Mouse (Mus musculus): ENCODE measurements around the gene Nfatc2. TPM values are rescaled to one million over a fixed set of nuclear protein-coding genes. Genes with fewer than 3 reads are reported as not detected.

Nfatc2 gene
- total RNA-seq, 4 experiments from 2014 or later = 9.8 to 19.2 (median 16.3) TPM

DNA sequence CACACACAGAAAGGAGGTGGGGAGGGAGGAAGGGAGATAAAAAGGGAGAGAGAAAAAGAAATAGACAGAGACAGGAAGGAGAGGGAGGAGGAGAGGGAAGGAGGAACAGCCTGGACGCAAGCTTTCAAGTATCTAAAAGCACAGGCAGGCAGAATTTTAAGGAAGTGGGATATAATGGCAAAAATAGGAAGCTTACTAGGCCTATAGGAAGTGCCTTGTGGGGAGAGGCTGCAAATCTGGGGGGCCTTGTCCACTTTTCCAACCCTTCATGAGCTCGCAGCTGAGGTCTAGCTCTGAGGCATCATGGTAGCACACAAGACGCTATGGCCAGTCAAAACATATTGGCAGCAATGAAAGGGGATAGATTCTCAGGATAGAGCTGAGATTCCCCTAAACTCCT, 22.3 kb downstream of the Nfatc2 start:
- DNase-seq (ENCODE audit: low spot score) = no peak

DNA sequence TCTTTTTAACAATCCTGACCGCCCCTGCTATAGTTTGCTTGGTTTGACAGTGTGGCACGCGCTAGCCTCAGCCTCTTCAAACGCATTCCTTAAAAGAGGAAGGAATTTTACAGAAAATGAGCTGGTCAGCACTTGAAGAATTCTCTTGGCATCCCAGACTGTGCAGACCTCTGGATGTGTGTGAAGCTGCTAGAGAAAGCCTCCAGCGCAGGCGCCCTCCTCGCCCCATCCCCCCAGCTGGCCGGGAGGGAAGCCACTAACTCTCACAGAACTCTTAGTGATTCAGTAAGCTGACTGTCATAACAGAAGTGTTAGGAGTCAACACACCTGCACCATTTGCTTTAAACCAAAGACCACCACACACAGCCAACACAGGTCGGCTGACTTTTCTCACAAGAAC, 23.3 kb downstream of the Nfatc2 start:
- DNase-seq (ENCODE audit: low spot score) = no peak

- DNase-seq (ENCODE audit: low spot score) = no peak
These were observed 24.1 kb downstream of the Nfatc2 start for GRCm38 (mm10) chr2:168577381-168577780.

- no peak for DNase-seq (ENCODE audit: low spot score)
These were observed 25.6 kb downstream of the Nfatc2 start for GRCm38 (mm10) chr2:168575834-168576233.

DNA sequence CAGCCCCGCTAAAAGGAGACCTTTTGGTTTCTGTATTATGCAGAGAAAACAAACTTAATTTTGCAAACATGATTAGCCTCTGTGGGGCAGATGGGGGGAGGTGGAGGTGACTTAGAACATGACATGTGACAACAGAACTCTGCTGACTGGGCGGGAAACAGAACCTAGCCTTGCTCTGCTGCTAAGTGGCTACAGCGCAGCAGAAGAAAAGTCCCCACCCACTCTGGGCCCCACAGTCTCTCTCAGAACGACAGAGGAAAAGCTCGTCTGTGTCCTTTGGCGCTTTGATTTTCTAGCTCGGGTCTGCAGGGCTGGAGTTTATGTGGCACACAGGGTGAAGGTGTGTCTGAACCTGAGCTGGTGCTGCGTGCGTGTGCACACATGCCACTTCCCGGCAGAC, 26.5 kb downstream of the Nfatc2 start:
- DNase-seq (ENCODE audit: low spot score) = no peak

DNA sequence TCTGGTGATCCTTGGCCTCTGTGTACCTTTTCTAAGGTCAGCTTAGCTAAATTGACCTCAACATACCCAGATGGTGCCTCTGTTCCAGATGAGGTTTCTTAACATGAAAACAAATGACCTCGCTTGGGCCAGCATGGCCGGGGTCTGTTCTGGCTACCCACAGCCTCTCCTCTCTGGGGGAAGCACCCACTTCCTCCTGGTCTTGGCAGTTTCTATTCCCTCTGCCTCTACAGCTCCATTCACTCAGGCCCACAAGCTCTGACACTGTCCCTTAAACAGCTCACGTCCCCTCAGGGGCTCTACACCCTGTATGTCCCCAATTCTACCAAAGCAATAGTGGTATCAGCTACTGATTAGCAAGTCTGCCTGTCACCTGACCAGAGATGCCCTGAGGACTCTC, 27.6 kb downstream of the Nfatc2 start:
- DNase-seq (ENCODE audit: low spot score) = no peak

DNA sequence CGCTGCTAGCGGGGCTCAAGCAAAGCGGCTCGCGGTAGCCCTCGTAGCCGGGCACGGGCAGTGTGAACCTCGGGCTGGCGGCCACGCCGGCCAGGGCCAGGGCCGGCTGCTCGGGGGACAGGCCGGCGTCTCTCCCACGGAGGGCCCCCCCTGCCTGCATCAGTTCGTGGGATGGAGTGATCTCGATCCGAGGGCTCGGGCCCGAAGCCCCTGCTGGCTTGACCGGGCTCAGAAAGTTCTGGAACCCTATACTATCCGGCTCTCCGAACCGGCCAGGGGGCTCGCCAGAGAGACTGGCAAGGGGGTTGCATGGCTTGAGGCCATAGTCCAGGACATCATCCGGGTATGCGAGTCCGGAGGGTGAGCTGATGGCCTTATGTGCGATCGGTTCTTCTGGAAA, 30.2 kb downstream of the Nfatc2 start:
- no peak for DNase-seq (ENCODE audit: low spot score)

DNA sequence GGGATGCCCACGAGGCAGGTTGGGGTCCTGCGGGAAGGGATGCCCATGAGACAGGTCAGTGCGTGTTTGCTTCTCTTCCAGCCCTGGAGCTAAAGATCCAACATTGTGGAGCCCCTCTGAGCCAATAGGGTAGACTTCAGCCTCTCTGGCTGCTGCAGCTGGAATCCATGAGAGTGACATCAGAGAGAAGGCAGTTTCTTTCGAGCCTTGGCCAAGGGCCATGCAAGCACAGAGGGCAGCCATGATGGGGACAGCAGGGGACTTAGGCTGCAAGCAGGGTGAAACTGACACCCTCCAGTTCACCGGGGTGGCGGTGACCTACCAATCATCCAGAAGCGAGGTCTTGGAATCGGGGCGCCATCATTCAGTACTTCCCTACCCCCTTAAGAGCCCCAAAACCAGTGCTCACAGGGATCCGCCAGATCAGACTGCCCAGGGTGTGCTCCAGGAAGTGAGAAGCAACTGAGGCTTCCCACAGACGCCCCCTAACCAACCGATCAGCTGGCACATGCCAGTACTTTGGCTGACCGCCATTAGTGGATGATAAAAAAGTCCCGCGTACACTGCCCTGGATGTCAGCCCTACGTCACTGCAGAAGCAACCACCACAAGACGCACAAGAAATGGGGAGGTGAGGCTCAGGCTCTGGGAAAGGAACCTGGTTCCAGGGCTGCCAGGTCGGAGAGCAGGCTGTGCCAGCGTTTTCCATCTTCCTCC, 35.8 kb downstream of the Nfatc2 start:
- DNase-seq (ENCODE audit: low spot score) = no peak

DNA sequence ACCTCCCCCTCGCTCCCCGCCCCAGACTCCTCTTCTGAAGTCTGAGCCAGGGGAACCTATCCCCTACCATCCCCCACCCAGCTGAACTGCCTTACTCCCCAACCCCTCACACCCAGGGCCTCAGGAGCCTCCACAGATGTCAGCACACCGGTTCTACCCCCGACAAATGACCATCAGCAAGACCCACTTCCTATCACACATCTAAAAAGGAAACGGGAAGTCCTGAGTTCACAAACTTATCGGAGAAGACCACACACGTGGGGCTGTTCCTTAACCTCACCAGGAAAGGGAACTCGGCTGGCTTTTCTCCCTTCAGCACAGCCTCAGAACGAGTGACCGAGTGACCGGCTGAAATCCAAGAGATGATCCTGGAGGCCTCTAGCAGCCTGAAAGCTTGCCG, 38.3 kb downstream of the Nfatc2 start:
- DNase-seq (ENCODE audit: low spot score) = no peak

DNA sequence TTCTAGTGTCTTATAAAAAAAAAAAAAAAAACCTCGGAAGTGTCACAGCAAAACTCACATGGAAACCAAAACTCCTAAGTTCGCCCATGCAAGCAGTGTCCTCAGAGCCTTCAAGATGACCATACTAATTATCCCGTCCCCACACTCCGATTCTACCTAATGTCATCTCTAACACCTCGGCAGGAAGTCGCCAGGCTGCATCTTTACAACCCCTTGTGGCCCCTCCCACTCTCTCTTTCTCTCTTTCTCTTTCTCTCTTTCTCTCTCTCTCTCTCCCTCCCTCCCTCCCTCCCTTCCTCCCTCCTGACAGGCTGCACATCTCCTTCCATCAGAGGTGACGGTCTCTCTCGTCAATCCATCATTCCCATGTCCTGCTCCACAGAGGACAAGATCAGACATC, 44.4 kb downstream of the Nfatc2 start:
- DNase-seq (ENCODE audit: low spot score) = no peak

- DNase-seq (ENCODE audit: low spot score) = no peak
These were observed 45.4 kb downstream of the Nfatc2 start for GRCm38 (mm10) chr2:168555897-168556670.

DNA sequence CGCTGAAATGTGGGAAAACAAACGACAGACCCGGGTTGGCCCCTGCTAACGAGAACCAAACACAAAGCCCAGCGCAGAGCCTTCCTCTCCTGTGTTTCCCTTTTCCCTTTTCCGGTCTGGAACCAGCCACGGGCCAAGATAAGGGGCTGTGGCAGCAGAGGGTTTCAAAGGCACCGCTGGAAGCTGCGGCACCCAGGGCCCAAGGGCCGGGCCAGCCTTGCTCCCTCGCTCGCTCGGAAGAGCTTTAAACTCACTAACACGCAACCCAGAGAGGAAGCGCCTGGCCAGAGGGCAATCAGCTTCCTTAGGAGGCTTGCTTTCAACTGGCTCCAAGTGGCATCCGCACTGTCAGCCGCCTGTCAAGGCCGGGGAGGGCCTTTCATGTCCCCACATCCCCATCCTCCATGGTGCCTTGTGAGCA, 47.9 kb downstream of the Nfatc2 start:
- no peak for DNase-seq (ENCODE audit: low spot score)

GRCm38 (mm10) chr2:168552405-168552804, 49.1 kb downstream of the Nfatc2 start:
- no peak for DNase-seq (ENCODE audit: low spot score)

DNA sequence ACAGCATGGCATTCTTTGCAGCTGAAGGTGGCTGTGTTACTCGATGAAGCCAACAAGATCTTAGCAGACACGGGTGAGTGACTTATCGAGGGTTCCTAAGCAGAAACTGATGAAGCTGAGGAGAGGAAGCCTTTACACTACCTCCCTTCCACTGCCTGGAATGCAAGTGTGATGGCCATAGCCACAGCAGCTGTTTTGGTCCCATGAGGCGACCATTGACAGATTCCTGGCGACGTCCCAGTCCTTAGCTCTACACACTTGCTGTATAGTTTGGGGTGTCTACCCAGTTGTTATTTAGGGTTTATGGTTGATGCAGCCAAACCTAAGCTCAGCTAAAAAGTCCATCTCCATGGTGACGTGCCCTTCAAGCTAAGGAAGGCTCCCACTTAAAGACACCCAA, 50.2 kb downstream of the Nfatc2 start:
- DNase-seq (ENCODE audit: low spot score) = no peak

DNA sequence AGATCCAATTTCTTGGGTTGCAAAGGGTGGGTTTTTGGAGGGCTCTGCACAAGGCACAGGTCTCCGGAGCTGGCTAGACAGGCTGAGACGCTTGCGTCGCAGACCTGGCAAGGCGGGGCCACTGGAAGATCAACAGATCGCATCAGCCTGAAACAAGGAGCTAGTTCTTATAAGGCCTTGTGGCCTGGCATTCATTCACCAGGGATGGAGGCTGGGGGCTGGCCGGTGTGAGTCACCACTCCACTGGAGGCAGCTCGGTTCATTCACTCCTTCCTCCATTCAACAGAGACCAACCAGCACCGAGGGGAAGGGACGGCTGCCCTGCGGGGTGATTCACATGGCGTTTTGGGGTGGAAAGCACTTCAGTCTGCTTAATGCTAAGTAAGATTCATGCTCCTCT, 52.1 kb downstream of the Nfatc2 start:
- DNase-seq (ENCODE audit: low spot score) = no peak

GRCm38 (mm10) chr2:168548008-168548407, 53.4 kb downstream of the Nfatc2 start:
- DNase-seq (ENCODE audit: low spot score) = no peak

GRCm38 (mm10) chr2:168545901-168546557, 55.4 kb downstream of the Nfatc2 start:
- DNase-seq (ENCODE audit: low spot score) = no peak

DNA sequence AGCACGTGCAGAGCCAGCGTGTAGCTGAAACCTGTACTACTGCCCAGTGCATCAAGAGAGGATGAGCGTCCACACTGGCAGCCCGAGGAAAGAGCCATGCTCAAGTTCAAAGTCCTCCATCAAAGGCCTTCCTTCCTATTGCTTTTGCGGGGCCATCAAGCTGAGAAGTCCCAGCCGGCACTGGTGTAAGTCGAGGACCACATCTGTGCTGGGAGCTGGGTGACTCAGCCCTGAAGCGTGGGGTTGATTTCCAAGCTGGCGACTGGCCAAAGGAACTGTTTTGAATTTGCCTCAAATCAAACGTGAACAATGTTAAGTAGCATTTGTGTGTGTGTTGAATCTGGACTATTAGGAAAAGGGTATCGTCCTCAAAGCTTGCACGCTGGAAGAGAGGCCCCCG, 57.4 kb downstream of the Nfatc2 start:
- DNase-seq (ENCODE audit: low spot score) = peak; percentile 70

- no peak for DNase-seq (ENCODE audit: low spot score)
These were observed 58.4 kb downstream of the Nfatc2 start for GRCm38 (mm10) chr2:168543026-168543425.

DNA sequence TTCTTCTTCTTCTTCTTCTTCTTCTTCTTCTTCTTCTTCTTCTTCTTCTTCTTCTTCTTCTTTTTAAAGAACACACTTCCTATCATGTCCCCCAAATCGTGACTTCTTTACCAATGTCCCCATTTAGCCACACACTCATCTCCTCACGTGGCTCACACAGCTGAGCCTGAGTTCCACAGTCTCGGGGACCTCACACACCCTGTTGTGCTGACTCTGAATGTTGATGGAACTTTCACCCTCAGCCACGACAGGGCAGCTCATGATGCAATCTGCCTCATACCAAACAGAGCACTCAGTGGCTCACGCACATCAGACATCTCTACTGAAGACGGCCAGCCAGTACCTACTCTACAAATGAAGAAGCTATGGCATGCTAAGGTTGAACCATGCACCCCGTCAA, 60.2 kb downstream of the Nfatc2 start:
- no peak for DNase-seq (ENCODE audit: low spot score)

DNA sequence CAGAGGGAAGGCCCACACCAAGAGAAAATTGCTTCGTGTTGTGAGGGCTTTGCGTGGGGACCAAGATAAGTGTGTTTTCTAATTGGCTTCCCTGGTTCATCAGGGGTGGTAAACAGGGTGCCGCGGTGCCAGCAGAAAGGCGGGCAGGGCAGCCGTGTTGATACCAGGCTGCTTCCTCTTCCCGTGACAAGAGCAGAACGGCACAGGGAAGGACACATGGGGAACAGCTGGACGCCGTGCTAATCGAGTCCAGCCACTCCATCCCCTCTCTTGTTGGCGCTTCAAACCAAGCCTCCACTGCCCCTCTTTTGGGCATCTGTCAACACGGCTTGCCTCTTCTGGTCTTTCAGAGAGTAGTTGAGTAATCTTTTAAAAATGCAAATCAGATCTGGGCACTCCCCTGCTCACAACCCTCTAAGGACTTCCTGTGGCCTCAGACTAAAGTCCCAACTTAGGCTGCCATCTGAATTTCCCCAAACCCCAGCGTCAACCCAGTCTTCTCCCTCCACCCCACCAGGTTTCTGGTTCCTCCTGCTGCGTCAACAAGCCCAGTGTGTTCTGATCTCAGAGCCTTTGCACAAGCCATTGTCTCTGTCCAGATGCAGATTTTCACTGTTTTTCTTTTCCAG, 61.7 kb downstream of the Nfatc2 start:
- DNase-seq (ENCODE audit: low spot score) = no peak

- DNase-seq (ENCODE audit: low spot score) = no peak
These were observed 62.4 kb downstream of the Nfatc2 start for GRCm38 (mm10) chr2:168539026-168539425.
